Mouse (Mus musculus) myocyte (in vitro differentiated cells): Measurements from ENCODE around the gene Rnd3. TPM values are rescaled to one million over a fixed set of nuclear protein-coding genes. Genes with fewer than 3 reads are reported as not detected.

Experiments used
- H3K27me3 ChIP-seq: one replicate; pipeline ENCODE4 v1.6.1; 2011; ENCODE audit not compliant: control insufficient read depth, insufficient read depth, insufficient read length
- H3K36me3 ChIP-seq: one replicate; pipeline ENCODE4 v1.6.1; 2011; ENCODE audit not compliant: control insufficient read depth, insufficient read depth
- H3K4me2 ChIP-seq: one replicate; pipeline ENCODE4 v1.6.1; 2011; ENCODE audit warnings: low read depth, control low read depth
- H3K4me3 ChIP-seq: one replicate; pipeline ENCODE4 v1.5.1; 2011; ENCODE audit warnings: mild to moderate bottlenecking, control low read depth, moderate library complexity
- H3K79me2 ChIP-seq: one replicate; pipeline ENCODE4 v1.6.1; 2011; ENCODE audit not compliant: control insufficient read depth, insufficient read depth
- H3ac ChIP-seq: one replicate; pipeline ENCODE4 v1.6.1; 2011; ENCODE audit not compliant: control insufficient read depth, insufficient read length
- CEBPB ChIP-seq: IDR thresholded peaks from 2 replicates; pipeline ENCODE4 v1.6.1; 2011; ENCODE audit warnings: mild to moderate bottlenecking, moderate library complexity; ENCODE audit not compliant: poor library complexity, insufficient read depth, severe bottlenecking
- E2F4 ChIP-seq: IDR thresholded peaks from one replicate; pipeline ENCODE4 v1.6.1; 2011; ENCODE audit warnings: mild to moderate bottlenecking, control low read depth, moderate library complexity; ENCODE audit not compliant: insufficient read depth
- MAX ChIP-seq: IDR thresholded peaks from one replicate; pipeline ENCODE4 v1.6.1; 2011; ENCODE audit warnings: low read depth, mild to moderate bottlenecking, control low read depth
- MYOD1 ChIP-seq, 3 experiments: IDR thresholded peaks; one replicate each; pipeline ENCODE4 v1.6.1; 2011; ENCODE audit warnings: control low read depth in 2 of 3, low read depth in 2 of 3, mild to moderate bottlenecking in 2 of 3, moderate library complexity in 1 of 3; ENCODE audit not compliant: insufficient read length in 2 of 3, control insufficient read depth in 1 of 3
- MYOG ChIP-seq, 3 experiments: IDR thresholded peaks; one replicate each; pipeline ENCODE4 v1.6.1; 2011; ENCODE audit warnings: control low read depth in 2 of 3, low read depth in 2 of 3, mild to moderate bottlenecking in 2 of 3; ENCODE audit not compliant: insufficient read length in 2 of 3, control insufficient read depth in 1 of 3, insufficient read depth in 1 of 3
- POLR2A ChIP-seq: IDR thresholded peaks from one replicate; pipeline ENCODE4 v1.6.1; 2011; ENCODE audit warnings: low read depth, mild to moderate bottlenecking, control low read depth, moderate library complexity; ENCODE audit not compliant: insufficient read length
- POLR2AphosphoS2 ChIP-seq: IDR thresholded peaks from one replicate; pipeline ENCODE4 v1.6.1; 2011; ENCODE audit warnings: low read depth, control low read depth; ENCODE audit not compliant: insufficient read length
- REST ChIP-seq: IDR thresholded peaks from one replicate; pipeline ENCODE4 v1.6.1; 2011; ENCODE audit warnings: mild to moderate bottlenecking, control low read depth, moderate library complexity; ENCODE audit not compliant: insufficient read depth, insufficient read length
- SRF ChIP-seq: IDR thresholded peaks from one replicate; pipeline ENCODE4 v1.6.1; 2011; ENCODE audit warnings: low read depth; ENCODE audit not compliant: control insufficient read depth, insufficient read length
- TCF12 ChIP-seq: IDR thresholded peaks from one replicate; pipeline ENCODE4 v1.6.1; 2011; ENCODE audit warnings: mild to moderate bottlenecking, control low read depth; ENCODE audit not compliant: poor library complexity, insufficient read depth, severe bottlenecking
- TCF3 ChIP-seq: IDR thresholded peaks from one replicate; pipeline ENCODE4 v1.6.1; 2011; ENCODE audit warnings: low read depth, control low read depth; ENCODE audit not compliant: insufficient read length
- USF1 ChIP-seq: IDR thresholded peaks from one replicate; pipeline ENCODE4 v1.6.1; 2011; ENCODE audit warnings: low read depth, mild to moderate bottlenecking, control low read depth, moderate library complexity
- polyA plus RNA-seq: library from polyadenylated mRNA; unstranded; fragments of >200 nt; fragmentation: generic; extraction: Trizol; gene quantifications from one replicate; pipeline ENCODE4 v1.2.1, GENCODE M21; 2012; ENCODE audit warnings: missing spikeins

Rnd3 gene
- polyA plus RNA-seq, 1 experiment: 10.3 TPM

DNA sequence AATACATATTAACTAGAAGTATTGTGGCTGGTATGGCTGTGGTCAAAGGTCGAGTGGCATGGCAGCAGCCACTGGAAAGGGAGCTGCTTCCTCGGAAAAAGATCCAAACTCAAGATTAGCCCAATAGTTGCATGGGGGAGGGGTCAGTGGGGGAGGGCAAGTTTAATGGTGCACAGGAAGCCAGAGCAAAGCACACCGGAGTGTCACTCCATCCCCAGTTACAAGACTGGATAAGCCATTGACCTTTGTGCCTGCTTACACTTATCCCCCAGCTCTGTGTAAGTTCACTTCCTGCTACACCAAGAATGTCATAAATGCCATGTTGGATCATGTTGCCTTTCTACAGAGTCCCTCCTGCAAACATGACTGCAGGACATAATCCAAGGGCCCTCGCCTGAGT lies 11.2 kb downstream of the Rnd3 start:
- Histone ChIP-seq H3K4me2 (no peak overlapping the region), H3K27me3 (no peaks in the 10 kb centered on the region), H3K79me2 (peaks cover 74% of the 10 kb centered on the region), H3ac (no peak overlapping the region), H3K4me3 (no peak overlapping the region), H3K36me3 (peaks cover 43% of the 10 kb centered on the region)
- TF ChIP-seq TCF3: no peak
- TF ChIP-seq TCF12: no peak
- TF ChIP-seq POLR2AphosphoS2: peak; percentile 17

DNA sequence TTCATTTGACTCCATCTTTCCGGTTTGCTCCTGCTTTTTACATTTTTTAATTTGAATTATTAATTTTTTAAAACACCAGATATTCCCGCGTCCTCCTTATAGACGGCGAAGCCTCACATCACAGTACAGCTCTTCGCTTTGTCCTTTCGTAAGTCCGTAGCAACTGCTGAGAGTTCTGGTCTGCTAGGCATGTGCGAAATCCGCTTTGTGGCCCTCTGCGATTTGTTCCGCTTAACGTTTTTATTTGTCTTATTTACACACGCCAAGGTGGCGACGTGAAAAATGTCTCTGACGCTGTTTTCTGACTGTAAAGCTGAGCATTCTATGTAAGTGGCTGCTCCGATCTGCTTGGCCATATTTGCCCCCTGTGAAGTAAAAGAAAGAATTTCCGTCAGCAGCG lies 16.7 kb downstream of the Rnd3 start:
- H3K27me3 ChIP-seq: no peaks in the 10 kb centered on the region
- peaks cover 25% of the 10 kb centered on the region for H3K79me2 ChIP-seq
- TF ChIP-seq USF1 (no peak), REST (no peak), POLR2AphosphoS2 (no peak), MYOG (IDR thresholded peaks at IDR 0.05; ENCODE audit: control insufficient read depth in 1 of 3, insufficient read depth in 1 of 3, insufficient read length in 2 of 3, low read depth in 2 of 3) (no peak), MYOD1 (IDR thresholded peaks at IDR 0.05; ENCODE audit: control insufficient read depth in 1 of 3, insufficient read length in 2 of 3, low read depth in 2 of 3) (no peak), POLR2A (no peak), TCF3 (no peak), SRF (no peak), CEBPB (no peak), E2F4 (no peak), MAX (no peak), TCF12 (no peak)
- peaks cover 69% of the 10 kb centered on the region for H3K36me3 ChIP-seq
- H3K4me2 ChIP-seq: no peak overlapping the region
- no peak overlapping the region for H3ac ChIP-seq
- no peak overlapping the region for H3K4me3 ChIP-seq

DNA sequence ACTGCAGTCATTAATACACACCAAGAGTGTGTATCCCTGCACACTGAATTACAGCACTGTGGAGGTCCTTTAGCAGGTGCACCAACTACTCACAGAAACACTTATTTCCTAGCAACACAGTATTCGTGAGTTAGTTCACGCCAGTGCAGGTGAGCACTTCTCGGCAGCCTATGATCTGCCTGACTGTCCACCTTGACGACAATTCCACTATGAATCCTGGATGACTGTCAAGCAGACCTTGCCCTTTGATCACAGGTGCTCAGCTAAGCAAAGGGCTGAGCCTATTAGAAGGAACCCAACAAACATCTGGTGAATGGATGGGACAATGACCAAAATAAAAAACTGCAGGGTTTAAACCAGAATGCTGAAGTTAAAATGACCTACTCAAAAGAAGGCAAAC lies 20.8 kb downstream of the Rnd3 start:
- H3K79me2 ChIP-seq: peaks cover 4% of the 10 kb centered on the region
- no peak overlapping the region for H3K4me2 ChIP-seq
- no peaks in the 10 kb centered on the region for H3K27me3 ChIP-seq
- TF ChIP-seq POLR2AphosphoS2 (peak; percentile 63), CEBPB (no peak), MYOD1 (IDR thresholded peaks at IDR 0.05; ENCODE audit: control insufficient read depth in 1 of 3, insufficient read length in 2 of 3, low read depth in 2 of 3) (no peak), E2F4 (no peak)
- peaks cover 29% of the 10 kb centered on the region for H3K36me3 ChIP-seq
- no peak overlapping the region for H3ac ChIP-seq
- H3K4me3 ChIP-seq: no peak overlapping the region

DNA sequence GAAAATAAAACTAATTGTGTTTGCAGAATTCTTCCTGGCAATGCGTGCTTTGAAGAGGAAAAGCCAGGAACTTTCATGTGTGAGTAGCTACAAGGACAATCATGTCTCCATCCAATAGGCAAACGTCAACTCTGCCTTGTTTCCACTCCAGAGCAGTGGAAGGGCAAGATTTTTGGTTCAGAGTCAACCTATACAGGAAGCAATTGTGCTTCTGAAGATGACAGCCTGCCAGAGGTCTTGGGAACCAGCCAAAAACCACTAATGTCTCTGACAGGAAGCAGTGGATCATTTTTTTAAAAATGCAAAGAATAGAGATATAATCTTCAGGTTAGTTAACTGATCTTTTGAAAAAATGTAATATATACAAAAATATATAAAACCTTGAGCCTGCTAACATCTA lies 38.6 kb downstream of the Rnd3 start:
- H3K36me3 ChIP-seq: no peaks in the 10 kb centered on the region
- TF ChIP-seq SRF (no peak), MAX (no peak), USF1 (no peak), E2F4 (no peak), TCF3 (no peak), MYOG (IDR thresholded peaks at IDR 0.05; ENCODE audit: control insufficient read depth in 1 of 3, insufficient read depth in 1 of 3, insufficient read length in 2 of 3, low read depth in 2 of 3) (no peak)

DNA sequence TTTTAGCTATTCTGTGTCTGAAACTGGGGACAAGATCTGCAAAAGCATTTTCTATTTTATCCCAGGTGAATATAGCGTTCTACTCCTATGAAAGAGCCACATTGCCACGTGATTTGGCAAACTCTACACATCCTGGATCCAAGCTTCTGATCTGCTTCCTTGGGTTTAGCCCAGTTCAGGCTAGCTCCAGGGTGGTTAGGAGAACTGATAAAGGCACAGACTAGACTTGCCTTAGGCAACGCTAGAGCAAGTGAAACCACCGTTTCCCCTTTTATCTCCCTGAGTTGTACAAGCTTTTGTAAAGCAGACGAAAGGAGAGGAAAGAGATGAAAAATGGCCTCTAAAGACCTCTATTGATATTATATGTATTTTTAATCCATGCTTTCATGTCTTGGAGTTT lies 40.3 kb downstream of the Rnd3 start:
- TF ChIP-seq POLR2A (no peak), MYOD1 (IDR thresholded peaks at IDR 0.05; ENCODE audit: control insufficient read depth in 1 of 3, insufficient read length in 2 of 3, low read depth in 2 of 3) (no peak), E2F4 (no peak), POLR2AphosphoS2 (no peak), MAX (no peak), MYOG (IDR thresholded peaks at IDR 0.05; ENCODE audit: control insufficient read depth in 1 of 3, insufficient read depth in 1 of 3, insufficient read length in 2 of 3, low read depth in 2 of 3) (no peak), TCF3 (no peak), CEBPB (no peak)

More for the DNA sequence above, 38.6 kb downstream of the Rnd3 start:
- no peaks in the 10 kb centered on the region for H3K79me2 ChIP-seq
- H3ac ChIP-seq: no peak overlapping the region
- H3K4me2 ChIP-seq: no peak overlapping the region
- H3K4me3 ChIP-seq: no peak overlapping the region
- H3K27me3 ChIP-seq: no peaks in the 10 kb centered on the region

DNA sequence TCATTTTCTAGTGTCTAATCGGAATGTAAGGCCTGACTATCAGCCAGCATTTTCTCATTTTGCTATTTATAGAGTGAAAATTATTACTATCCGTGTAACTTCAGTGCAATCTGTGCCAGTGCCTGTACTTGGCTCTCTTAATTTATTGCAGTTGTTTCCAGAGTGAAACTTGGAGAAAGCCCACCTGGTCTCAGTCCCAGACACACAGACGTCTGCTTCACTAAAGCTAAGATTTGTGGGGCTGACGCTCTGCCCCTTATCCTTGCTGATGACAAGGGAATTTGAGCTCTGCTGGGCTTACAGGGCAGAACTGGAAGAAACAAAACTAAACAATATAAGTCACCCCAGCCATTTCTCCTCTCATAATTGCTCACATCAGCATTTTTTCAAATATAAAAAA lies 47.7 kb downstream of the Rnd3 start:
- Histone ChIP-seq H3K4me3 (no peak overlapping the region), H3K27me3 (no peaks in the 10 kb centered on the region), H3K79me2 (no peaks in the 10 kb centered on the region), H3ac (no peak overlapping the region), H3K4me2 (peak overlapping the region; percentile 13), H3K36me3 (no peaks in the 10 kb centered on the region)
- TF ChIP-seq USF1 (no peak), SRF (no peak), MYOD1 (IDR thresholded peaks at IDR 0.05; ENCODE audit: control insufficient read depth in 1 of 3, insufficient read length in 2 of 3, low read depth in 2 of 3) (no peak), MYOG (IDR thresholded peaks at IDR 0.05; ENCODE audit: control insufficient read depth in 1 of 3, insufficient read depth in 1 of 3, insufficient read length in 2 of 3, low read depth in 2 of 3) (no peak), POLR2AphosphoS2 (no peak), CEBPB (no peak), TCF12 (no peak), REST (no peak), TCF3 (no peak), E2F4 (no peak), MAX (no peak), POLR2A (no peak)

More for the DNA sequence above, 40.3 kb downstream of the Rnd3 start:
- Histone ChIP-seq H3K4me2 (no peak overlapping the region), H3K27me3 (no peaks in the 10 kb centered on the region), H3K4me3 (no peak overlapping the region), H3K36me3 (no peaks in the 10 kb centered on the region), H3K79me2 (no peaks in the 10 kb centered on the region), H3ac (no peak overlapping the region)
